Mouse (Mus musculus) lung, embryonic 15.5 days (tissue): ENCODE measurements around the gene Setd3. TPM values are rescaled to one million over a fixed set of nuclear protein-coding genes. Genes with fewer than 3 reads are reported as not detected.

Experiments
- ATAC-seq: fragments of 200-750 bp; cut with Nextera tagmentation; 2 replicates; pipeline ENCODE4 v1.8.0; 2017; ENCODE audit warnings: moderate number of reproducible peaks, borderline replicate concordance; ENCODE audit not compliant: low FRiP score, low TSS enrichment; ENCODE audit errors: extremely low read depth
- H3K27ac ChIP-seq: fragments of 300-500 bp; sonication (generic); 2 replicates; pipeline ENCODE4 v1.5.1; 2015; ENCODE audit warnings: moderate library complexity, mild to moderate bottlenecking, inconsistent platforms
- H3K27me3 ChIP-seq: fragments of 300-500 bp; sonication (generic); 2 replicates; pipeline ENCODE4 v1.6.1; 2015; ENCODE audit warnings: inconsistent platforms
- H3K36me3 ChIP-seq: fragments of 300-500 bp; sonication (generic); 2 replicates; pipeline ENCODE4 v1.6.1; 2015; ENCODE audit warnings: inconsistent platforms
- H3K4me1 ChIP-seq: fragments of 300-500 bp; sonication (generic); 2 replicates; pipeline ENCODE4 v1.6.1; 2015; ENCODE audit warnings: inconsistent platforms
- H3K4me2 ChIP-seq: fragments of 300-500 bp; sonication (generic); 2 replicates; pipeline ENCODE4 v1.6.1; 2015; ENCODE audit warnings: inconsistent platforms, mild to moderate bottlenecking, moderate library complexity
- H3K4me3 ChIP-seq: fragments of 300-500 bp; sonication (generic); 2 replicates; pipeline ENCODE4 v1.5.1; 2015; ENCODE audit warnings: mild to moderate bottlenecking, inconsistent platforms
- H3K9ac ChIP-seq: fragments of 300-500 bp; sonication (generic); 2 replicates; pipeline ENCODE4 v1.6.1; 2015; ENCODE audit warnings: inconsistent platforms
- H3K9me3 ChIP-seq: fragments of 300-500 bp; sonication (generic); 2 replicates; pipeline ENCODE4 v1.6.1; 2016; ENCODE audit warnings: inconsistent platforms
- WGBS: fragments of 180-500 bp; shearing (Covaris S2); methylation state at CpG from one replicate; pipeline ENCODE4 v1.1.7; 2015; 5-methylcytosine and 5-hydroxymethylcytosine counted together
- polyA plus RNA-seq: library from polyadenylated mRNA; unstranded; fragments of >200 nt; fragmentation: Nextera tagmentation; extraction: Ambion mirVana; gene quantifications from 2 replicates; pipeline ENCODE4 v1.2.1, GENCODE M21; 2015

Setd3 gene
- polyA plus RNA-seq, 1 experiment from 2014 or later = 87.2 TPM

DNA sequence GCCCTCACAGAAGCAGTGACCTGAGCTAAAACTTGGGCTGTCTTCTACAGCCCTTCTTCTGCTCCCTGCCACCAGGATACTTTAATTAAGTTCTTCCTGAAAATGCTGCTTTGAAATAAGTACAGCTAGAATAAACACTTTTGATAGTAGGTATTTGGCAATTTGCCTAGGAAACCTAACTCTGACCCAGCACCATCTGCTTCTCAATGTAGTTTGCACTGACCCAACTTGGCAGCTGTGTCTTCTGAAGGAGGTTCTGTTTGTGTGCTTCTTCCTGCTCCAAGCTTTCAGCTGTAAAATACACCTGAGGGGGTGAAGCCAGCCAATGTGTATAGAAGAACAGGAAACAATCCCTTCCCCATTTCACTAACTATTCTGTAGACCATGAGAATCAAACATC lies 7.8 kb downstream of the Setd3 start:
- H3K9ac ChIP-seq = no peak overlapping the region
- H3K9me3 ChIP-seq = no peaks in the 10 kb centered on the region
- no peak for ATAC-seq
- no peaks in the 10 kb centered on the region for H3K27me3 ChIP-seq
- no peak overlapping the region for H3K27ac ChIP-seq
- no peak overlapping the region for H3K4me3 ChIP-seq
- H3K4me2 ChIP-seq = no peak overlapping the region
- H3K36me3 ChIP-seq = no peaks in the 10 kb centered on the region
- peaks cover 26% of the 10 kb centered on the region for H3K4me1 ChIP-seq

DNA sequence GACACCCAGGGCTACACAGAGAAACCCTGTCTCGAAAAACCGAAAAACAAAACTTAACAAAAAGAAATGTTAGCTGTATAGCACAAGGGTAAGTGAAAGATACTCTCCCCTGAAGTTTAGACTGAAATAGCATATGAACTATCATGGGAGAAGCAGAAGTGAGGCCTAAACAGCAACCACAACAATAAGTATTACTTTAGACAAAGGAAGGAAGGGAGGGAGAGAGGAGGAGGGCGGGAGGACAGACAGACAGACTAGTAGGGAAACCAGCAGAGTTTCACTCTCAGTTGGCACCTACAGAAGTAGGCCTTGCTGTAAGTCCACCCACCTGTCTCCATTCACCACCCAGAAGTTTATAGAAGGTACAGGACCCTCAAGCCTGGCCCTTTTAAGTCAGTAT lies 8.6 kb downstream of the Setd3 start:
- no peaks in the 10 kb centered on the region for H3K9me3 ChIP-seq
- no peak overlapping the region for H3K4me2 ChIP-seq
- H3K36me3 ChIP-seq = no peaks in the 10 kb centered on the region
- no peak overlapping the region for H3K27ac ChIP-seq
- H3K27me3 ChIP-seq = no peaks in the 10 kb centered on the region
- H3K4me1 ChIP-seq = peaks cover 24% of the 10 kb centered on the region
- no peak for ATAC-seq
- 76% methylated on average over 3 of the region's 3 CpGs for WGBS
- no peak overlapping the region for H3K9ac ChIP-seq
- no peak overlapping the region for H3K4me3 ChIP-seq

DNA sequence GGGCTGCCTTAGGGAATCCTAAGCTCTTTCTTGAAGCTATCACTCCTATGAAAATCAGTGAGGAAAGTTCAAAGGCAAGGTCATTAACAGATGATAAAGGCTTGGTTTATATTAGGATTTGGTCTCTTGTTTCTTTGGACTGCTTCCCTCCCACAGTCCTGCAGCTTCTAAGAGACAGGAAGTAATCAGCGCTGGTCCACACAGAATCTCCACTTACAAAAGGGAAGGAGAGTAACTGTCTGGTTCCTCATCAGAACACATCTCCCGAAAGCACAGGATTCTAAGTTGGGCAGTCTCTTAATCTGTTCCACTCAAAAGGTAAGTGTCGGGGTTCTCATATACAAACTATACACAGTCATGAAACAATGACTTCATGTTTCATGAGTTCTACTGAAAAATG lies 10.2 kb downstream of the Setd3 start:
- Histone ChIP-seq H3K36me3 (peaks cover 6% of the 10 kb centered on the region), H3K4me2 (no peak overlapping the region), H3K9ac (no peak overlapping the region), H3K27ac (no peak overlapping the region), H3K9me3 (no peaks in the 10 kb centered on the region), H3K27me3 (no peaks in the 10 kb centered on the region), H3K4me1 (peaks cover 24% of the 10 kb centered on the region), H3K4me3 (no peak overlapping the region)
- WGBS = 45% methylated on average over 3 of the region's 3 CpGs
- no peak for ATAC-seq

DNA sequence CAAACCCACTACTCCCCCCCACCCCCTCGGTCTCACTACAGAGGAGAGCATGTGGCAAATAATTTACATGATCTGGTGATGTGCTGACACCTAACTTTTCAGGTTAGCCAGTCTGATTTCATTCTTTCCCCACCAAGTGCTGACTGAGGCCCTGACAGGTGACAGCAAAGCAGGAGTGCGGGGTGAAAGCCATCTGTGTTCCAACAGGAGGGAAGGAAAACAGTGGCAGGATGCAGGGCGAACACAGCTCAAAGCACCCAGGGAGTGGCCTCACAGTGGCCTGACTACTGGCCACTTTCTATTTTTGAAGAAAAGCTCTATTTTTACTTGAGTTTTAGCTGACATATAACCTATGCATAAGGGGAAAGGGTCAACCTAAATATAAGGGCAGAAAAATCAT lies 15.4 kb downstream of the Setd3 start:
- no peak overlapping the region for H3K4me2 ChIP-seq
- no peak overlapping the region for H3K27ac ChIP-seq
- H3K36me3 ChIP-seq = peaks cover 36% of the 10 kb centered on the region
- H3K4me3 ChIP-seq = no peak overlapping the region
- no peaks in the 10 kb centered on the region for H3K9me3 ChIP-seq
- WGBS = 91% methylated on average over 3 of the region's 3 CpGs
- no peak for ATAC-seq
- peaks cover 1% of the 10 kb centered on the region; the same call in 1 of the 2 replicates for H3K4me1 ChIP-seq
- H3K9ac ChIP-seq = no peak overlapping the region
- no peaks in the 10 kb centered on the region for H3K27me3 ChIP-seq

DNA sequence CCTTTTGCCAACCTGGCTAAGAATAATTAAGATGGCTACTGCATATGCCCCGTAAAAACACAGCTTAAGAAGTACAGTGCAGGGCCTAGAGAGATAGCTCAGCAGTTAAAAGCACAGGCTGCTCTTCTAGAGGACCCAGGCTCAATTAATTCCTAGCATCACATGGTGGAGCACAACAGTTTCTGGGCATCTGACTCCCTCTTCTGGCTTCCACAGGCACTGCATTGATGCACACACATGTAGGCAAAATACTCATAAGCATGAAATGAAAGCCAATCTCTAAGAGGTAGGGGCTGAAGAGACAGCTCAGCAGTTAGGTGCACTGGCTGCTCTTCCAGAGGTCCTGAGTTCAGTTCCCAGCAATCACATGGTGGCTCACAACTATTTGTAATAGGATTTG lies 17.1 kb downstream of the Setd3 start:
- Histone ChIP-seq H3K27ac (no peak overlapping the region), H3K9me3 (no peaks in the 10 kb centered on the region), H3K36me3 (peaks cover 41% of the 10 kb centered on the region), H3K27me3 (no peaks in the 10 kb centered on the region), H3K9ac (no peak overlapping the region), H3K4me2 (no peak overlapping the region), H3K4me1 (no peaks in the 10 kb centered on the region), H3K4me3 (no peak overlapping the region)
- 95% methylated on average over 1 of the region's 1 CpGs for WGBS
- ATAC-seq = no peak

DNA sequence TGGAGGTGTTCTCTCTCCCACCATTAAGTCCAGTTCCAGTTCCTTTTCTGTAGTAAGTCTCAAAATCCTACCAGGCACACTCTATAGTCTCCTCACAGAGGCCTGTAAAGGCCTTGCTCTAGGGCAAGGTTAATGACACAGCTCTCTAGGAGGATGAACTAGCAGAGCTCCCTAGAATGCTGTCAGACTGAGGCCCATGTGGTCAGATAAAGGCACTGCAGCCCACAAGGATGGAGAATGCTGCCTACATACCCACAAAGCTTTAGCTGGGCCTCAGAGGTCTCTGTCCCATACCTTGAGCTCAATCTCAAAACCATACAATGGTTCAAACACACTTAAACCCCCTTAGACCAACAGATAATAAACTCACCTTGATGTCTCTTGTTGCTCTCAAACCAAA lies 19.3 kb downstream of the Setd3 start:
- no peak for ATAC-seq

DNA sequence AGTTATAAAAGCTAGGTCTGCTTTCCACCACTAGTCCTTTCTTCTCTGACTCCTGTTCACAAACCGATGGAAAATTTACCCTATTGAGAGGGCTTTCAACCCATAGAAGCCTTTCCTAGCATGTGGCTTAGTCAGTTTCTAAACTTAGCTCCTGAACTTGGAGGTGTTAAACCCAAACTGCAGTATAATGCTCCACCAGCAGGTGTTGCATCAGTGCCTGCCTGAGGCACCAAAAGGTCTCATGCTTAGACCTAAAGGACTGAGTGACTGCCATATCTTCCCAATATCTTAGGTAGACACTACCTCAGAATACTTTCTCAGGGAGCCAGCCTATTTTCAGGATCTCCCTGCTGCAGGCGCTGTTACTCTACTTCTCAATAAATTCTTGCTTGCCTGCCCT lies 26.4 kb downstream of the Setd3 start:
- WGBS = 97% methylated on average over 2 of the region's 2 CpGs
- Histone ChIP-seq H3K9me3 (no peaks in the 10 kb centered on the region), H3K27me3 (no peaks in the 10 kb centered on the region), H3K9ac (no peak overlapping the region), H3K4me2 (no peak overlapping the region), H3K4me1 (no peaks in the 10 kb centered on the region), H3K36me3 (peaks cover 54% of the 10 kb centered on the region), H3K4me3 (no peak overlapping the region), H3K27ac (no peak overlapping the region)
- no peak for ATAC-seq

More for the DNA sequence above, 19.3 kb downstream of the Setd3 start:
- Histone ChIP-seq H3K9ac (no peak overlapping the region), H3K4me2 (no peak overlapping the region), H3K36me3 (peaks cover 53% of the 10 kb centered on the region), H3K4me3 (no peak overlapping the region), H3K27me3 (no peaks in the 10 kb centered on the region), H3K9me3 (no peaks in the 10 kb centered on the region), H3K4me1 (no peaks in the 10 kb centered on the region), H3K27ac (no peak overlapping the region)

DNA sequence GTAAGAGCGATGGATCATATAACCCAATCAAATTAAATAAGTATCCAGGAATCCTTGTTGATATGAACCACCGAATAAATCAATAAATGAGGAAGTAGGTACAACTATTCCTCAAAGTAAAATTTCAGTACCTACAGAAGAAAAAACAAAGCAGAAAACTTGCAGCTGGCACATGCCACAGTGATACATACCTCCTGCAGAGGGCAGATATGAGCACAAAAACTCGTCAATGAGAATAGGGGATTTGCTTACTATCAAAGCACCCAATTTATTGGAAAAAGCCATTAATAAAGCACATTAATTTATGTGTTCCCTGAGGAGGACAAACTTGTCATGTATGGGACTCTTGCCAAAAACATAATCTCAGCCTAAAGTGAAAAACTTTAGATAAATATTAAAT lies 29.4 kb downstream of the Setd3 start:
- peaks cover 44% of the 10 kb centered on the region for H3K36me3 ChIP-seq

DNA sequence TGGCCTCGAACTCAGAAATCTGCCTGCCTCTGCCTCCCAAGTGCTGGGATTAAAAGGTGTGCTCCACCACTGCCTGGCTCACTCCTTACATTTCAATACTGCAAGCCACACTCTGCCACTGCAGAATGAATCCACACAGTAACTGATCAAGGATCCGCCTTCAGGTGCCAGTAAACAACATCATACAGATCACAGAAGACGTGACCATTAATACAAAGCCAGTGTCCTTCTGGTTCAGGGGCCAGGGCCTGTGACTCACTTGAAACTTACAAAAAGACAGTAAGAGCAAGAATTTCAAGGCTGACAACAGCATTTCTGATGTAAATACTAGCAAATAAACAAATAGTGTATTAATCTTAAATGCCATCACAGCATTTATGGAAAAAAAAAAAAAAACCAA lies 33.9 kb downstream of the Setd3 start:
- Histone ChIP-seq H3K4me3 (no peak overlapping the region), H3K9ac (no peak overlapping the region), H3K27ac (no peak overlapping the region), H3K4me1 (no peaks in the 10 kb centered on the region), H3K36me3 (peaks cover 37% of the 10 kb centered on the region), H3K27me3 (no peaks in the 10 kb centered on the region), H3K4me2 (no peak overlapping the region), H3K9me3 (no peaks in the 10 kb centered on the region)
- WGBS = 89% methylated on average over 3 of the region's 3 CpGs
- ATAC-seq = no peak

More for the DNA sequence above, 29.4 kb downstream of the Setd3 start:
- H3K4me1 ChIP-seq = no peaks in the 10 kb centered on the region
- no peaks in the 10 kb centered on the region for H3K9me3 ChIP-seq
- no peak overlapping the region for H3K4me2 ChIP-seq
- H3K9ac ChIP-seq = no peak overlapping the region
- WGBS = 68% methylated on average over 3 of the region's 3 CpGs
- H3K4me3 ChIP-seq = no peak overlapping the region
- H3K27me3 ChIP-seq = no peaks in the 10 kb centered on the region
- H3K27ac ChIP-seq = no peak overlapping the region
- no peak for ATAC-seq

DNA sequence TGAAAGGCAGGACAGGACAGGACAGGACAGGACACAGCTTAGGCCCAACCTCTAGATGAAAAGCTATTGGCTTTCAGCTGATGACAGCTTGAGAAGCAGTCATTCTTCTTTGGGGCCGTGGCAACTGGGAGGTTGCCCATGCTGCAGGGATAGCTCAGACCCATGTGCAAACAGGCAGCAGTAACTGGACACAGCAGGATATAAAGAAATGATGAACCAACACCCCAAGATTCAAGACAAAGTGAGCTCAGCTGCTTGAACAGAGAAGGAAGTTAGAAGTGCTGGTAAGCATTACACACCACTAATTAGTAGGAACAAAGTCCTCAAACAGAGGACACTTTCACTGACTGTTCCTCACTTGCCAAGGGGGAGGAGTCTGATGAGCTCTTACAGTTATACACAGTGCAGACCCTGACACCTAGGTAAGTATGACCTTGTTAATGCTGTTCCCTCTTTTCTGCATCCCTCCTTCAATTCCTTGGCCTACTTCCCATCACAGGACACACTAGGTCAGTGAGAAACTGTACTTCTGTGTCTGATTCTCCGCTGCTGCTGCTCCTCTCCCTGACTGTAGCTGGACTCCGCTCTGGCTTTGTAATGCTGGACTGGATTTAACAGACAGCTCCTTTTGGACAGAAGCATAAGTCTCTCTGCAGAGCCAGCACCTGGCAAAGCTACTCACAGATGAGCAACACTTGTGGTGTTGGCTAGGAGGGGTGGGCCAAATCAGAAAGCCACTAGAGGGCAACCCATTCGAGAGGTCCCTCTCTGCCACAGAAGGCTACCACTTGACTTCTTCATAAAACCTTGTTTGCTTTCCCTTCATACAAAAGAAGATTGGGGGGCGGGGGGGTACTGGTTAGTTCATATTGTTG lies 35.3 kb downstream of the Setd3 start:
- no peak overlapping the region for H3K4me2 ChIP-seq
- no peaks in the 10 kb centered on the region for H3K4me1 ChIP-seq
- H3K27ac ChIP-seq = no peak overlapping the region
- H3K9me3 ChIP-seq = no peaks in the 10 kb centered on the region
- H3K4me3 ChIP-seq = no peak overlapping the region
- no peak for ATAC-seq
- H3K27me3 ChIP-seq = no peaks in the 10 kb centered on the region
- WGBS = 80% methylated on average over 5 of the region's 5 CpGs
- peaks cover 38% of the 10 kb centered on the region for H3K36me3 ChIP-seq
- no peak overlapping the region for H3K9ac ChIP-seq

DNA sequence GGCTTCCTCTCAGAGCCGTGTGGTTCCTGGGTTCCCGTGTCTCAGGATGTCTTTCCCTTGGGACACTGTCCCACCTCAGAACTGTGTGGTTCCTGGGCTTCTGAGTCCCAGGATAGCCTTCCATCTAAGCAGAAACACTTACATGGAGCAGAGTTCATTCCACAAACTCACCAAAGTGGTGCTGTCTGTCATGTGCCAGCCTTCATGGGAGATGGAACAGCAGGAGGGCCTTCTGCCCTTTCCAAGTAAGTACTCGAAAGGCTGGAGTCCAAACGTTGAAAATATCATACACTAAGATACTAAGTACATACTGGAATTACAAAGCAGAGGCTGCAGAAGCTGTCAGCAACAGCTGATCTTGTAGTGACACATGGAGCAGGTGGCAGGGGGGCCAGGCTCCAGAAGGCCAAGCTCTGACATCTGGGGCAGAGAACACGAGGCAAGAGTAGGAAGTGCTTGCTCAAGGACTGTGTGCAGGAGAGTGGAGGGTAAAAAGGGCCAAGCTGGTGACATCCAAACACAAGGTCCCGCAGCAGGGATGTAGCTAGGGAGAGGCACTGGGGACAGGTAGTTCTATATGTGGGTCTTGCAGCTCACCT lies 43.4 kb downstream of the Setd3 start:
- no peak overlapping the region for H3K4me2 ChIP-seq
- no peaks in the 10 kb centered on the region for H3K9me3 ChIP-seq
- no peak overlapping the region for H3K27ac ChIP-seq
- ATAC-seq = no peak
- no peaks in the 10 kb centered on the region for H3K4me1 ChIP-seq
- H3K4me3 ChIP-seq = no peak overlapping the region
- H3K9ac ChIP-seq = no peak overlapping the region
- 71% methylated on average over 6 of the region's 6 CpGs for WGBS
- H3K36me3 ChIP-seq = peaks cover 39% of the 10 kb centered on the region
- H3K27me3 ChIP-seq = no peaks in the 10 kb centered on the region

DNA sequence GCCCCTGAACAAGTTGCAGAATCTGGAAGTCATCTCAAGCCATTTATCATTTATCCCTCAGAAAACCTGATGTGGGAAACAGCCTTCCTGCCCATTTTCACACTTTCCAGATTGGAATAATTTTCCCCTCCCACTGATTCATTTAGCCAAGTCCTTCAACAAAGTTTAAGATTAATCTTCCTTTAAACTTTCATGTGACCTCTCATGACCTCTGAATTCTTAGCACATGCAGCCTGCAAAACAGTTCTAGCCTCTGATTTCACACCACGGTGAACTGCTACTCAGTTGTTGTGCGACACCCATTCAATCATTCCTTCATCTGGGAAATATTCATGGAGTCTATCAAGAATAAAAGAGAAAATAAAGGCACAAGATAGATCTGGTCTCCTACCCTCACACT lies 45.9 kb downstream of the Setd3 start:
- no peaks in the 10 kb centered on the region for H3K4me1 ChIP-seq
- H3K9me3 ChIP-seq = no peaks in the 10 kb centered on the region
- 59% methylated on average over 2 of the region's 2 CpGs for WGBS
- ATAC-seq = no peak
- no peak overlapping the region for H3K4me2 ChIP-seq
- no peak overlapping the region for H3K27ac ChIP-seq
- no peak overlapping the region for H3K9ac ChIP-seq
- peaks cover 45% of the 10 kb centered on the region for H3K36me3 ChIP-seq
- H3K27me3 ChIP-seq = no peaks in the 10 kb centered on the region
- no peak overlapping the region for H3K4me3 ChIP-seq
